Mouse (Mus musculus) lung, embryonic 16.5 days (tissue): ENCODE data around the gene Arhgap15. TPM values are rescaled to one million over a fixed set of nuclear protein-coding genes. Genes with fewer than 3 reads are reported as not detected.

Experiments used
- ATAC-seq: fragments of 200-750 bp; cut with Nextera tagmentation; 2 replicates; pipeline ENCODE4 v1.8.0; 2017; ENCODE audit warnings: low read depth, mild to moderate bottlenecking, moderate library complexity
- H3K27ac ChIP-seq: fragments of 300-500 bp; sonication (generic); 2 replicates; pipeline ENCODE4 v1.5.1; 2014; ENCODE audit warnings: mild to moderate bottlenecking, control low read depth, low read length
- H3K27me3 ChIP-seq: fragments of 300-500 bp; sonication (generic); 2 replicates; pipeline ENCODE4 v1.6.1; 2014; ENCODE audit warnings: low read depth, low read length, mixed read lengths; ENCODE audit not compliant: control insufficient read depth, insufficient read depth
- H3K36me3 ChIP-seq: fragments of 300-500 bp; sonication (generic); 2 replicates; pipeline ENCODE4 v1.6.1; 2014; ENCODE audit warnings: low read length; ENCODE audit not compliant: control insufficient read depth, insufficient read depth
- H3K4me1 ChIP-seq: fragments of 300-500 bp; sonication (generic); replicated peaks from 2 replicates; pipeline ENCODE4 v1.6.1; 2014; ENCODE audit warnings: low read length, mixed read lengths; ENCODE audit not compliant: control insufficient read depth, insufficient read depth
- H3K4me2 ChIP-seq: fragments of 300-500 bp; sonication (generic); 2 replicates; pipeline ENCODE4 v1.6.1; 2014; ENCODE audit warnings: low read depth, low read length, control low read depth
- H3K4me3 ChIP-seq: fragments of 300-500 bp; sonication (generic); 2 replicates; pipeline ENCODE4 v1.5.1; 2014; ENCODE audit warnings: mild to moderate bottlenecking, low read length, control low read depth
- H3K9ac ChIP-seq: fragments of 300-500 bp; sonication (generic); 2 replicates; pipeline ENCODE4 v1.6.1; 2014; ENCODE audit warnings: low read length, control low read depth
- H3K9me3 ChIP-seq: fragments of 300-500 bp; sonication (generic); 2 replicates; pipeline ENCODE4 v1.6.1; 2016; ENCODE audit warnings: low read length; ENCODE audit not compliant: control insufficient read depth
- WGBS: fragments of 180-500 bp; shearing (Covaris S2); extraction: QIAGEN DNeasy Blood & Tissue Kit; methylation state at CpG from one replicate; pipeline ENCODE4 v1.1.7; 2014; 5-methylcytosine and 5-hydroxymethylcytosine counted together
- polyA plus RNA-seq: library from polyadenylated mRNA; unstranded; fragments of >200 nt; fragmentation: Nextera tagmentation; extraction: Ambion mirVana; gene quantifications from 2 replicates; pipeline ENCODE4 v1.2.1, GENCODE M21; 2015

Arhgap15 gene
- polyA plus RNA-seq, 1 experiment from 2014 or later: 2.1 TPM

- Histone ChIP-seq H3K9ac (no peak overlapping the region), H3K4me3 (no peak overlapping the region), H3K27me3 (no peaks in the 10 kb centered on the region), H3K36me3 (no peaks in the 10 kb centered on the region), H3K4me1 (no peaks in the 10 kb centered on the region), H3K27ac (no peak overlapping the region), H3K4me2 (no peak overlapping the region), H3K9me3 (no peaks in the 10 kb centered on the region)
- WGBS: 90% methylated on average over 4 of the region's 4 CpGs
- no peak for ATAC-seq
These were observed 671.1 kb downstream of the Arhgap15 start for GRCm38 (mm10) chr2:44419547-44420225.

DNA sequence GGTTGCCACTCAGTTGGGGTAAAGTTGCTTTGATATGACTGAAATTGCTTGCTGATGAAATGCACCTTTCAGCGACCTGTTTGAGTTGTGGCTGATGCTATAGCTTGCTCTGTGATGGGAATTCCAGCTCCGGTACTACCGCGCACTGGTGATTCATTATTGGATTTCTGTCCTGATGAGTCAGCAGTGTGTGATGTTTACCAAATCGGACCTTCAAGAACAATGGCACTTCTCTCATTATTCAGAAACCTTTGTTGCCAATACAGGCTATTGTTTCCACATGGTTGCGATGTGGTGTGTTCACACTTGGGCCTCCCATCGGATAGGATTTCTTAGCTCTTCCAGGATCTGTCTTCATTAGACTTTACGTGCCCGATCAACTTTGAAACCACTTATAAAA lies 681.9 kb downstream of the Arhgap15 start:
- H3K27me3 ChIP-seq: no peaks in the 10 kb centered on the region
- no peak overlapping the region for H3K27ac ChIP-seq
- H3K4me2 ChIP-seq: no peak overlapping the region
- H3K4me3 ChIP-seq: no peak overlapping the region
- H3K9ac ChIP-seq: no peak overlapping the region
- H3K36me3 ChIP-seq: no peaks in the 10 kb centered on the region
- no peaks in the 10 kb centered on the region for H3K9me3 ChIP-seq
- 81% methylated on average over 9 of the region's 9 CpGs for WGBS
- H3K4me1 ChIP-seq: 0 out of 2 replicates have a peak, but pooled peaks cover 2% of the 10 kb centered on the region
- no peak for ATAC-seq

DNA sequence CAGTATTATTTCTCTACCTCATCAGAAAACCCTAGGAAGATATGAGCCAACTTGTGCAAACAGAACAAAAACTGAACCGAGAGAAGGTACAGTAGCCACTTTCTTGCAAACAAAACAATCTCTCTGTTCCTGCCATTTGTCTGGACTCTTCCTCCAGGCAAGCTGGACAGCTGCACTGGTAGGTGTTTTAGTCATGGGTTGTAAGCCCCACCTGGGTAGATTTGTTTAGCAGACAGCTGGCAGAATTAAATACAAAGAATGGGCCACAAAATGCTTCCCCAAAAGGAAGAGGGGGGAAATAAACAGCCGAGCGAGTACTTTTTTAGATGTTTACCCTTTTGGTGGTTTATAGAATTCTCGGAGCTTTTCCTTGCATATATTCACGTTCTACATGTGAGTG lies 688.0 kb downstream of the Arhgap15 start:
- H3K27ac ChIP-seq: no peak overlapping the region
- ATAC-seq: no peak
- H3K27me3 ChIP-seq: no peaks in the 10 kb centered on the region
- no peak overlapping the region for H3K4me2 ChIP-seq
- H3K9me3 ChIP-seq: no peaks in the 10 kb centered on the region
- H3K4me3 ChIP-seq: no peak overlapping the region
- 58% methylated on average over 5 of the region's 5 CpGs for WGBS
- H3K36me3 ChIP-seq: no peaks in the 10 kb centered on the region
- no peak overlapping the region for H3K9ac ChIP-seq
- 0 out of 2 replicates have a peak, but pooled peaks cover 8% of the 10 kb centered on the region for H3K4me1 ChIP-seq

DNA sequence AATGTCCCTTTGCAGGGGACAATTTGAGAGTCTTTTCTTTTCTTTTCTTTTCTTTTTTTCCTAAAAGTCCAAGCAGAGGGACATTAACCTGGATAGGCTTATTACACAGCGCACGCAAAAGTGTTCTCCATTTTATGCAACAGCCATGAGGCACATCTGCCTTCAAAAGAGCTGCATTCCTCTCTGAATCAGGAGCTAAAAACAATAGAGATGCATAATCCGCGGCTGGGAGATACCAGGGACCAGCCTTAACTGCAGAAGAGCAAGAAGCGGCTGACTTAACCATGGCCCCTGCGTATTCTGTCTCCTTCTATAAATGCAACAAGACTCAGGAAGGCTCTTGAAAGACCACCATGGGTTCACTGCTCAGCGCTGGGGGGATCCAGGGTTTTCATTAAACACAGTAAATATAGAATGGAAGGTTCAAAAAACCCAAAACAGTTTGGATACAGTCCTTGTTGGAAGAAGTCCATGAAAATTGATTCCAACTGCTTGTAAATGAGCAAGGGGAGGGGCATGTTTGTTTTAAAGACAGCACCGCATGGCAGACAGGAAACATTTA lies 689.0 kb downstream of the Arhgap15 start:
- peaks cover 4% of the 10 kb centered on the region; the same call in 1 of the 2 replicates for H3K9me3 ChIP-seq
- H3K4me2 ChIP-seq: no peak overlapping the region
- no peak for ATAC-seq
- H3K36me3 ChIP-seq: no peaks in the 10 kb centered on the region
- WGBS: 66% methylated on average over 8 of the region's 8 CpGs
- no peak overlapping the region for H3K9ac ChIP-seq
- H3K4me1 ChIP-seq: 0 out of 2 replicates have a peak, but pooled peaks cover 8% of the 10 kb centered on the region
- H3K27ac ChIP-seq: no peak overlapping the region
- no peak overlapping the region for H3K4me3 ChIP-seq
- no peaks in the 10 kb centered on the region for H3K27me3 ChIP-seq

DNA sequence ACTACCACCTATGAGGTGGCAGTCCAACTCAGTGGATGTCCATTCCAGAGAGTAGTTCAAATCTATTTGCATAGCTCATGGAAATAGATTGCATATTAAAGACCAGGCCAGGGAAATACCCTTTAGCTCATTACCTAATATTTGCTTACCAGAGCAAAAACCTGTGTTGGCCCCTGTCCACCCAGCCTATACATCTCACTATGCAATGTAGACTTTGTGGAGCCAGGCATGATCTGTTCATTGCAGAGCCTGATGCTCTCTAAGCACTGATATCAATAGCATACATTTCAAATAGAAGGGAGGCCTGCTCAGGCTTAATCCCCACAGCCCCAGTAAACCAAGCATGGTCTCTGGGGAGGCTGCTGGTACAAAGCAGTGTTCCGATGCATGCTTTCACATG lies 689.4 kb downstream of the Arhgap15 start:
- Histone ChIP-seq H3K27ac (no peak overlapping the region), H3K27me3 (no peaks in the 10 kb centered on the region), H3K4me3 (no peak overlapping the region), H3K9me3 (peaks cover 4% of the 10 kb centered on the region; the same call in 1 of the 2 replicates), H3K4me2 (no peak overlapping the region), H3K36me3 (no peaks in the 10 kb centered on the region), H3K9ac (no peak overlapping the region), H3K4me1 (0 out of 2 replicates have a peak, but pooled peaks cover 8% of the 10 kb centered on the region)
- no peak for ATAC-seq
- 96% methylated on average over 1 of the region's 1 CpGs for WGBS

DNA sequence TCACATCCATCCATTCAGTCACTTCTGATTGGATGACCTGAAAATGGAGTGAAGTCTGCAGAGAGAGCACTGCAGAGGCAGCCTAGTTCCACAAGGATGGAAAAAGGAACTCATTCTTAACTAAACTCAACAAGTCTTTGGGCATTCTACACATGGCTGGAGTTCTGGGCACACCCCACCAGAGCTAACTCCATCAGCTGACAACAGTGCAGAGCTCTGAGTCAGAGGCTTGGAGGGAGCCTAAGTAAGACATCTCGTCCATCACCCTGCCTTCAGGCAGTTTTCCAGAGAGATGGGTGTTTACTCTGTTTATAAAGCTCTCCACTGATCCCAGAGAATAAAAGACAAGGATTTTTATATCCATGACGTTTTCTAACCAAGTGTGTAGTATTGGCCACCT lies 696.3 kb downstream of the Arhgap15 start:
- no peak overlapping the region for H3K27ac ChIP-seq
- no peak overlapping the region for H3K9ac ChIP-seq
- peaks cover 4% of the 10 kb centered on the region; the same call in 1 of the 2 replicates for H3K9me3 ChIP-seq
- H3K27me3 ChIP-seq: no peaks in the 10 kb centered on the region
- H3K4me1 ChIP-seq: no peaks in the 10 kb centered on the region
- H3K4me3 ChIP-seq: no peak overlapping the region
- no peak for ATAC-seq
- 51% methylated on average over 2 of the region's 2 CpGs for WGBS
- no peaks in the 10 kb centered on the region for H3K36me3 ChIP-seq
- no peak overlapping the region for H3K4me2 ChIP-seq

Other genes starting within 250 kb of the Arhgap15 start
- 0.23 and 0.55 TPM in 2 replicates for gene Kynu, start 193.5 kb upstream of the Arhgap15 start, polyA plus RNA-seq